Mouse (Mus musculus) cerebellum, postnatal 25 days (tissue): ENCODE measurements at regions not wholly inside any gene's neighbourhood (a gene's known extent, or its start where the extent isn't known, plus 50 kb on each side); places are given as distances from the start of the nearest gene placed in this dataset.

Experiments used
- DNase-seq, 2 experiments: peaks; one replicate each; pipeline ENCODE4 v3.0.0; 2021; ENCODE audit warnings: mixed read lengths in 2 of 2

GRCm38 (mm10) chr11:21041201-21041600, 49.9 kb upstream of the Peli1 start:
- peak in 1 of 2 experiments; percentile 19 for DNase-seq
